Mouse (Mus musculus) forebrain, embryonic 12.5 days (tissue): ENCODE measurements around the gene Mff. TPM values are rescaled to one million over a fixed set of nuclear protein-coding genes. Genes with fewer than 3 reads are reported as not detected.

Source experiments
- ATAC-seq: fragments of 200-750 bp; cut with Nextera tagmentation; 2 replicates; pipeline ENCODE4 v1.8.0; 2017; ENCODE audit warnings: moderate TSS enrichment; ENCODE audit not compliant: low FRiP score
- H3K27ac ChIP-seq: fragments of 300-500 bp; sonication (generic); 2 replicates; pipeline ENCODE4 v1.5.1; 2016; ENCODE audit warnings: mild to moderate bottlenecking
- H3K27me3 ChIP-seq: fragments of 300-500 bp; sonication (generic); 2 replicates; pipeline ENCODE4 v1.6.1; 2016; ENCODE audit warnings: mild to moderate bottlenecking
- H3K36me3 ChIP-seq: fragments of 300-500 bp; sonication (generic); replicated peaks from 2 replicates; pipeline ENCODE4 v1.6.1; 2016; ENCODE audit warnings: mild to moderate bottlenecking
- H3K4me1 ChIP-seq: fragments of 300-500 bp; sonication (generic); 2 replicates; pipeline ENCODE4 v1.6.1; 2016
- H3K4me2 ChIP-seq: fragments of 300-500 bp; sonication (generic); 2 replicates; pipeline ENCODE4 v1.6.1; 2016; ENCODE audit warnings: mild to moderate bottlenecking, moderate library complexity
- H3K4me3 ChIP-seq: fragments of 300-500 bp; sonication (generic); replicated peaks from 2 replicates; pipeline ENCODE4 v1.5.1; 2016; ENCODE audit warnings: mild to moderate bottlenecking
- H3K9ac ChIP-seq: fragments of 300-500 bp; sonication (generic); 2 replicates; pipeline ENCODE4 v1.6.1; 2016; ENCODE audit warnings: mild to moderate bottlenecking
- H3K9me3 ChIP-seq: fragments of 300-500 bp; sonication (generic); 2 replicates; pipeline ENCODE4 v1.6.1; 2016
- WGBS: fragments of 180-500 bp; shearing (Covaris S2); methylation state at CpG from one replicate; pipeline ENCODE4 v1.1.7; 2016; 5-methylcytosine and 5-hydroxymethylcytosine counted together
- polyA plus RNA-seq: library from polyadenylated mRNA; unstranded; fragments of >200 nt; fragmentation: Nextera tagmentation; extraction: Ambion mirVana; gene quantifications from 2 replicates; pipeline ENCODE4 v1.2.1, GENCODE M21; 2016

Gene Mff
- polyA plus RNA-seq, 1 experiment from 2014 or later: 285 TPM

GRCm38 (mm10) chr1:82775293-82775692 is 50.6 kb downstream of the Mff start:
- 90% methylated on average over 4 of the region's 4 CpGs for WGBS

GRCm38 (mm10) chr1:82779388-82779966 is 54.8 kb downstream of the Mff start:
- no peaks in the 10 kb centered on the region for H3K4me1 ChIP-seq
- no peak overlapping the region for H3K27ac ChIP-seq
- no peak overlapping the region for H3K4me2 ChIP-seq
- H3K27me3 ChIP-seq: 0 out of 2 replicates have a peak, but pooled peaks cover under 1% of the 10 kb centered on the region
- 89% methylated on average over 6 of the region's 6 CpGs for WGBS
- ATAC-seq: no peak
- no peak overlapping the region for H3K4me3 ChIP-seq
- no peaks in the 10 kb centered on the region for H3K36me3 ChIP-seq
- H3K9me3 ChIP-seq: no peaks in the 10 kb centered on the region
- no peak overlapping the region for H3K9ac ChIP-seq

More at GRCm38 (mm10) chr1:82775293-82775692, 50.6 kb downstream of the Mff start:
- Histone ChIP-seq H3K36me3 (no peaks in the 10 kb centered on the region), H3K4me2 (no peak overlapping the region), H3K9me3 (no peaks in the 10 kb centered on the region), H3K4me3 (no peak overlapping the region), H3K9ac (no peak overlapping the region), H3K27me3 (no peaks in the 10 kb centered on the region), H3K27ac (no peak overlapping the region), H3K4me1 (no peaks in the 10 kb centered on the region)
- no peak for ATAC-seq

- no peak overlapping the region for H3K4me2 ChIP-seq
- H3K27me3 ChIP-seq: 0 out of 2 replicates have a peak, but pooled peaks cover 3% of the 10 kb centered on the region
- H3K9ac ChIP-seq: no peak overlapping the region
- H3K27ac ChIP-seq: no peak overlapping the region
- H3K4me1 ChIP-seq: no peaks in the 10 kb centered on the region
- H3K9me3 ChIP-seq: no peaks in the 10 kb centered on the region
- 78% methylated on average over 3 of the region's 3 CpGs for WGBS
- H3K4me3 ChIP-seq: no peak overlapping the region
- no peaks in the 10 kb centered on the region for H3K36me3 ChIP-seq
- no peak for ATAC-seq
Observed at GRCm38 (mm10) chr1:82783559-82783958, 58.9 kb downstream of the Mff start.

GRCm38 (mm10) chr1:82785546-82785945 is 60.9 kb downstream of the Mff start:
- no peaks in the 10 kb centered on the region for H3K9me3 ChIP-seq
- no peak overlapping the region for H3K4me2 ChIP-seq
- H3K4me3 ChIP-seq: no peak overlapping the region
- WGBS: 78% methylated on average over 6 of the region's 6 CpGs
- no peak overlapping the region for H3K27ac ChIP-seq
- H3K27me3 ChIP-seq: 0 out of 2 replicates have a peak, but pooled peaks cover 3% of the 10 kb centered on the region
- H3K4me1 ChIP-seq: no peaks in the 10 kb centered on the region
- H3K36me3 ChIP-seq: no peaks in the 10 kb centered on the region
- no peak for ATAC-seq
- no peak overlapping the region for H3K9ac ChIP-seq

GRCm38 (mm10) chr1:82787414-82787813 is 62.7 kb downstream of the Mff start:
- Histone ChIP-seq H3K9me3 (no peaks in the 10 kb centered on the region), H3K9ac (no peak overlapping the region), H3K36me3 (no peaks in the 10 kb centered on the region), H3K4me1 (no peaks in the 10 kb centered on the region), H3K4me2 (no peak overlapping the region), H3K27me3 (0 out of 2 replicates have a peak, but pooled peaks cover 3% of the 10 kb centered on the region), H3K27ac (no peak overlapping the region), H3K4me3 (no peak overlapping the region)
- peak; percentile 82; the same call in 1 of the 2 replicates for ATAC-seq
- 4% methylated on average over 2 of the region's 2 CpGs for WGBS

DNA sequence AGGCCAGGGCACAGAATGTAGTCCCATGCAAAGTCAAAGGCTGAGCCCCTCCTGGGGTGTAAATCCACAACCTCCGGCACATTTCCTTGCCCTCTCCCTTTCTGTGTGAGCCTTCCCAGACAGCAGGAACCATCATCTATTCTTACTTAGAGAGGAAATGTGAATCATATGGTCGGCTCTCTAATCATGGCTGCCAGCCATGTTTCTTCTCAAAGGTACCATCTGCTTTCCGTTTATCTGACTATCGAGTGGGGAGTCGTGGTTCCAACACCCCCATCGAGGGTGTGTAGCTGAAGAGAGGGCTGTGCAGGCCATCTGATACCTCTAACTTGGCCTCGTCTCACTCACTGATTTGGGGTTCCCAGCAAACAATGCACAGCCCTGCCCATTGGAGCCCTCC is 63.4 kb downstream of the Mff start:
- H3K4me1 ChIP-seq: no peaks in the 10 kb centered on the region
- no peak for ATAC-seq
- 68% methylated on average over 7 of the region's 7 CpGs for WGBS
- no peak overlapping the region for H3K4me3 ChIP-seq
- no peaks in the 10 kb centered on the region for H3K36me3 ChIP-seq
- H3K4me2 ChIP-seq: no peak overlapping the region
- H3K27me3 ChIP-seq: 0 out of 2 replicates have a peak, but pooled peaks cover 3% of the 10 kb centered on the region
- no peak overlapping the region for H3K9ac ChIP-seq
- no peak overlapping the region for H3K27ac ChIP-seq
- no peaks in the 10 kb centered on the region for H3K9me3 ChIP-seq

DNA sequence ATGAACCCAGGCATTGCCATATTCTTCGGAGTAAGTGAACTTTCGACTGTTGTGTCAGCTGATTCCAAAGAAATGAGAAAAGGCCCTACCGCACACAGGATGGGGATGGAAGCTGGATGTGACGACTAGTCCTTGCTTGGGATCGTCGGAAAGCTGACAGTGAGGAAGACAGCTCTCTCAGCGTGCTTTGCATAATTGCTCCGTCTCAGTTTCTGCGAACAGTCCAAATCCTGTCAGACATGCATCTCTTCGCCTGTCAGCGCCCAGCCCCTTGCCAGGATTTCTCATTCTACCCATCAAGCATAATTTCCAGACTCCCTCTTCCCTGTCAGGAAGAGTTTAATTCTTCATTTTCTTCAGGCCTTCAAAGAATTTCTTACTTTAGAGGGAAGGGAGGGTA is 66.4 kb downstream of the Mff start:
- WGBS: 87% methylated on average over 11 of the region's 11 CpGs
- ATAC-seq: no peak
- H3K4me3 ChIP-seq: no peak overlapping the region
- no peaks in the 10 kb centered on the region for H3K27me3 ChIP-seq
- no peak overlapping the region for H3K9ac ChIP-seq
- no peak overlapping the region for H3K27ac ChIP-seq
- H3K4me1 ChIP-seq: no peaks in the 10 kb centered on the region
- no peak overlapping the region for H3K4me2 ChIP-seq
- no peaks in the 10 kb centered on the region for H3K9me3 ChIP-seq
- H3K36me3 ChIP-seq: no peaks in the 10 kb centered on the region

DNA sequence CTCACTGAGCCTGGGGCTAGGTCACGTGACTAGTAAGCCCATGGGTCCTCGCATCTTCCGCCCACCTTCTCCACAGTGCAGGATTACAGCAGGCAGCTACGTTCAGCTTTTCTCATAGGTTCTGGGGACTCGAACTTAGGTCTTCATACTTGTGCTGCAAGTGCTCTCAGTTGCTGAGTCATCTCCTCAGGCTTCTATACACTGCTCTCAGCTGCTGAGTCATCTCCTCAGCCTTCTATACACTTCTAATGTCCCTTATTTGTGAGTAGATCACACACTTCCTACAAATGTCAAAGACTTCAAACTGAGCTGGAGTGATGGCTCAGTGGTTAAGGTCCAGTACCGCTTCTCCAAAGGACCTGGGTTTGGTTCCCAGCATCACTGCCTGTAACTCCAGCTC is 67.5 kb downstream of the Mff start:
- H3K4me1 ChIP-seq: no peaks in the 10 kb centered on the region
- no peak overlapping the region for H3K4me3 ChIP-seq
- H3K4me2 ChIP-seq: no peak overlapping the region
- 87% methylated on average over 6 of the region's 6 CpGs for WGBS
- H3K36me3 ChIP-seq: no peaks in the 10 kb centered on the region
- H3K9me3 ChIP-seq: no peaks in the 10 kb centered on the region
- no peak overlapping the region for H3K27ac ChIP-seq
- no peaks in the 10 kb centered on the region for H3K27me3 ChIP-seq
- H3K9ac ChIP-seq: no peak overlapping the region
- no peak for ATAC-seq

DNA sequence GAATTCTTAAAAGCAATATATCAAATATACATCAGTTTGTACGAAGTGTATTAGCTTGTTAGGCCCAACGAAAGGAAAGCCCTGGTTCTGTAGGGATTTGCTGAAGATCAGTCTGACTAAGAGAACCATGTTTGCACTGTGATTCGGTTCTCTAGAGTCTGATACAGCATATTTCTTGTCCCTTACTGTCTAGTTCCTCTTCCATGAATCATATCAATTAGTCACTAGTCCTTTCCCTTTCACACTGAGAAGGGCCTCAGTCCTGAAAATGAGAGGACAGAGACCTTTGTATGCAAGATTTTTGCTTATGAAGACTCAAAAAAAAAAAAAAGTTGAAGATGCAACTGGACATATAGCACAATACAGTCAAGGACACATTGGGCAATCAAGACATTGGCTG is 68.4 kb downstream of the Mff start:
- 89% methylated on average over 3 of the region's 3 CpGs for WGBS
- no peaks in the 10 kb centered on the region for H3K9me3 ChIP-seq
- H3K27ac ChIP-seq: no peak overlapping the region
- no peaks in the 10 kb centered on the region for H3K4me1 ChIP-seq
- no peaks in the 10 kb centered on the region for H3K27me3 ChIP-seq
- ATAC-seq: no peak
- no peak overlapping the region for H3K4me3 ChIP-seq
- no peaks in the 10 kb centered on the region for H3K36me3 ChIP-seq
- no peak overlapping the region for H3K9ac ChIP-seq
- H3K4me2 ChIP-seq: no peak overlapping the region

DNA sequence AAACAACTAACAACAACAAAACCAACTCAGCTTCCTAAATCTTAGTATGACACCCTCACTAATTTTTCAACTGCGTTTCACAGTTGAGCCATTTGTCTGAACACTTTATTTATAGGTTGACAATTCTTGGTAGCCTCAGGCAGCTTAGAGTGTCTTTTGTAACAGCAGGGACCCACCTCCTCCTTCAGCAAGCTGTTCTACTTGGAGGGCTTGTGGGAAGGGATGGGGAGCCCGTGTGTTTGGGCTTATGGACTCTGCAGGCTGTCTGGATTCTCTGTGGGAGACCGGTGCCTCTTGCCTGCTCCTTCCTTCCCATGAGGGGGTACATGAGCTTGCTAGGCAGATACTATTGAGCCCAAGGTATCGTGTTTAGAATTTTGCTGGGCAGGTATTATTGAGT is 69.3 kb downstream of the Mff start:
- 48% methylated on average over 4 of the region's 4 CpGs for WGBS

GRCm38 (mm10) chr1:82795211-82795610 is 70.5 kb downstream of the Mff start:
- no peak overlapping the region for H3K9ac ChIP-seq
- H3K4me1 ChIP-seq: no peaks in the 10 kb centered on the region
- no peaks in the 10 kb centered on the region for H3K27me3 ChIP-seq
- no peak for ATAC-seq
- no peak overlapping the region for H3K27ac ChIP-seq
- H3K9me3 ChIP-seq: no peaks in the 10 kb centered on the region
- no peak overlapping the region for H3K4me3 ChIP-seq
- no peak overlapping the region for H3K4me2 ChIP-seq
- 91% methylated on average over 2 of the region's 2 CpGs for WGBS
- no peaks in the 10 kb centered on the region for H3K36me3 ChIP-seq

More for the DNA sequence above, 69.3 kb downstream of the Mff start:
- no peak for ATAC-seq
- H3K4me2 ChIP-seq: no peak overlapping the region
- H3K27me3 ChIP-seq: no peaks in the 10 kb centered on the region
- H3K9ac ChIP-seq: no peak overlapping the region
- no peak overlapping the region for H3K4me3 ChIP-seq
- no peak overlapping the region for H3K27ac ChIP-seq
- H3K36me3 ChIP-seq: no peaks in the 10 kb centered on the region
- H3K9me3 ChIP-seq: no peaks in the 10 kb centered on the region
- no peaks in the 10 kb centered on the region for H3K4me1 ChIP-seq

- Histone ChIP-seq H3K36me3 (no peaks in the 10 kb centered on the region), H3K4me2 (no peak overlapping the region), H3K4me1 (no peaks in the 10 kb centered on the region), H3K9ac (no peak overlapping the region), H3K4me3 (no peak overlapping the region), H3K9me3 (no peaks in the 10 kb centered on the region), H3K27me3 (no peaks in the 10 kb centered on the region), H3K27ac (no peak overlapping the region)
- WGBS: 86% methylated on average over 18 of the region's 18 CpGs
- ATAC-seq: no peak
Observed at GRCm38 (mm10) chr1:82795702-82796443, 71.2 kb downstream of the Mff start.

DNA sequence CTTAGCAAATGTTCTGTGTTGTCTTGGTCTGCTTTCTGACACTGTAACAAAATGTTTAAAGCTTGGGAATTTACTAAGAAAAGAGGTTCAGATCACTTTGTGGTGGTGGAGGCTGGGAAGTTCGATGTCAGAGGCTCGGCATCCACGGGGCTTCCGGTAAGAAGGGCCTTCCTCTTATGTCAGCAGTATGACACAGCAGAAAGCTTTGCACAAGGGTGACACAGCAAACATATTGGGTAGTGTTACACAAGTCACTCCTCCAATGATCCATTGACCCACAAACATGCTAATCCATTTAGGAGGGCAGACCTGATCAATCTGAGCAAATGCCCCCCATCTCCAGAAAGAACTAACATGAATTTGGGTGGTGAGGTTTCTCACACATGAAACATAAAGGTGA is 72.4 kb downstream of the Mff start:
- H3K9me3 ChIP-seq: no peaks in the 10 kb centered on the region
- 88% methylated on average over 4 of the region's 4 CpGs for WGBS
- no peak overlapping the region for H3K9ac ChIP-seq
- H3K27me3 ChIP-seq: no peaks in the 10 kb centered on the region
- no peak for ATAC-seq
- no peak overlapping the region for H3K4me3 ChIP-seq
- no peak overlapping the region for H3K27ac ChIP-seq
- H3K4me1 ChIP-seq: no peaks in the 10 kb centered on the region
- no peak overlapping the region for H3K4me2 ChIP-seq
- H3K36me3 ChIP-seq: no peaks in the 10 kb centered on the region
